Mouse (Mus musculus): Measurements from ENCODE around the gene Fgd2. TPM values are rescaled to one million over a fixed set of nuclear protein-coding genes. Genes with fewer than 3 reads are reported as not detected.

Fgd2 gene
- polyA plus RNA-seq, 1 experiment: 0.39 TPM

DNA sequence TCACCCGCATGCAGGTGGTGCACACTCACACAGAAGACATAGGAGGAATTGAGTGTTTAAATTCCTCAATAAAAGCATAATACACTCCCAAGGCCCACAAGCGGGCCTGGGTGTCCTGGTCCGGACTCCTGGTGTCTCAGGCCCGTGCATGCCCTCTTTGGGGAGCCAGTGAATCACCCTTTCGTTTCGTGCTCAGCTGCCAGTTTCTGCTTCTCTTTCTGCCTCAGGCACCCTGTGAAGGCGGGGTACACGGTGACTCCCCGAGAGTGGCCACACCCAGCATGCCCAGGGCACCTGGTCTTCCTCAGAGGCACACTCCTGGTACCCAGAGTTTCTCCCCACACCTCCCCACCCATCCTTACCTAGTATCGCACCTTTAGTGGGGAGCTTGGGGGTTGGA, 15.2 kb downstream of the Fgd2 start:
- TF ChIP-seq GATA1 (IDR thresholded peaks at IDR 0.05; ENCODE audit: low read length): no peak

DNA sequence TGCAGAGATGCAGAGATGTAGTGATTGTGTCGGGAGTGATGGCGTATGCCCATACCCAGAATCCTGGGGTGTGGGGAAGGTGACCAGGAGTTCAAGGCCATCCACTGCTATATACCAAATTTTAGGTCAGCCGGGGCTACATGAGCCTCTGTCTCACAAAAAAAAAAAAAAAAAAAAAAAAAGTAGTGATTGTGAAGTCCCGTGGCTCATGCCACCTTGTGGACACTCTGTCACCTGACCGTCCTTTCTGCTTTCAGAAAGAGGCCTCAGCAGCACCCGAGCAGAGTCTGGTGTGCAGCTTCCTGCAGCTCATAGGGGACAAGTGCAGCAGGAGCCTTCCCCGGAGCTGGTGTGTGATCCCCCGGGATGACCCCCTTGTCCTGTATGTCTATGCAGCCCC, 17.3 kb downstream of the Fgd2 start:
- no peak for TF ChIP-seq GATA1 (IDR thresholded peaks at IDR 0.05; ENCODE audit: low read length)

DNA sequence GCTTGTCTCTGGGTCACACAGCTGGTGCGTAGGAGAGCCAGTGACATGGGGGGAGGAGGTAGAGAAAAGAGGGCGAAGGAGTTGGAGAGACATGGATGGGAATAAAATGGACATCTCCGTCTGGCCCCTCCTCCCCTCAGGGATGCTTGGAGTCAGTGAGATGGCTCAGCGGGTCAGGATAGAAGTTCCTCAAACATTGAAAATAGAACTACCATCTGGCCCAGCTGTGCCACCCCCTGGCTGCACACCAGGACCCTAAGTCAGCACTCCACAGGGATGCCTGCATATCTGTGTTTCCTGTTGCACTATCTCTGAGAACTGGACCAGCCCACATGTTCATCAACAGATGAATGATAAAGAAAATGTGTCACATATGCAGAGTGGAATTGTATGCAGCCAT, 19.5 kb downstream of the Fgd2 start:
- no peak for TF ChIP-seq GATA1 (IDR thresholded peaks at IDR 0.05; ENCODE audit: low read length)

DNA sequence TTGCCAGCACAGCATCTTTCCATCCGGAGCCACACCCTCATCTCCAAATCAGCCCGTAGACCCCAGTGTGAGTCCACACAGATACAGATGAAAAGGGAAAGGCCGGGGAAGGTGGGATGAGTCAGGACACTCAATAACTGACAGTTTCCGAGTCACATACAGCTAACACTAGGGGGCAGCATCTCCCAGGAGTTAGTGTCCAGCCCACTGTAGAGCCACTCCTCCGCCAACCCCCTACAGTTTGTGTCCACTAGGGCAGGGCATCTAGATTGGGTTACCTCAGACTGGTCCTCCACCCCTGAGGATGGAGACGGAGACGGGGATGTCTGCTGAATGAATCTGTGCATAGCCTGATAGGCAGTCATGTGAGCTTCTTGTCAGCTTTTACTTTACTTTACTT, 20.8 kb downstream of the Fgd2 start:
- TF ChIP-seq GATA1 (IDR thresholded peaks at IDR 0.05; ENCODE audit: low read length): no peak

DNA sequence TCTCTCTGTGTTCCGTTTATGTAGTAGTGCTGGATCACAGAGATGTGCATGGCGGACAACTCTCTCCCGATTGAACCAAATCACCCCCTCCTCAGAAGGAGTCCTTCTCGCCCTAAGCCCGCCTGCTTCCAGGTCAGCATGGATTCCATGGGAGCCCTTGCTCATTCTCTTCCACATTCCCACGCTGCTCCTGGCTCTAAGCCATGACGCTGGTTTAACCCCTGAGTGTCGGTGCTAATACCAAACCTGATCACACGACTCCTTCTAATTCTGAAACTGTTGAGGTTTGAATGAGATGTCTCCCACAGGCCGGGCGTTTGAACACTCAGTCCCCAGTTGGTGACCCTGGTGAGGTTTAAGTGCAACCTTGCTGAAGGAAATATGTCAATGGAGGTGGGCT, 21.7 kb downstream of the Fgd2 start:
- TF ChIP-seq GATA1 (IDR thresholded peaks at IDR 0.05; ENCODE audit: low read length): no peak

DNA sequence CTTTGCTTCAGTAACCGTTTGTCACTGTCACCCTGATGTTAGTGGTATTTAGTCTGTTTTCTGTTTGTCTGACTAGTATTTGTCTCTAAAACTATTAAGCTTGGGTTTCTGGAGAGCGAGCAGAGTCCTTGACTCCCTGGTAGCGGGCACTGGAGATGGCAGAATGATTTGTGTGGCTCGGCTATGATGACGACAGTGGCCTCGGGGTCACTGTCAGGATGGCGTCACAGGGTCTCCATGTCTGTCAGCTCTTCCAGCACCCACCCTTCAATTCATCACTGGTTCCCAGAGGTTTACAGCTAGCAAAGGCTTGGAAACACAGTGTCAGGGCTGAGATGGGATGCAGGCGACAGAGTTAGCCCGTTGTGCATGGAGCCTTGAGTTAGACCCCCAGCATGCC, 23.2 kb downstream of the Fgd2 start:
- TF ChIP-seq GATA1 (IDR thresholded peaks at IDR 0.05; ENCODE audit: low read length): no peak

DNA sequence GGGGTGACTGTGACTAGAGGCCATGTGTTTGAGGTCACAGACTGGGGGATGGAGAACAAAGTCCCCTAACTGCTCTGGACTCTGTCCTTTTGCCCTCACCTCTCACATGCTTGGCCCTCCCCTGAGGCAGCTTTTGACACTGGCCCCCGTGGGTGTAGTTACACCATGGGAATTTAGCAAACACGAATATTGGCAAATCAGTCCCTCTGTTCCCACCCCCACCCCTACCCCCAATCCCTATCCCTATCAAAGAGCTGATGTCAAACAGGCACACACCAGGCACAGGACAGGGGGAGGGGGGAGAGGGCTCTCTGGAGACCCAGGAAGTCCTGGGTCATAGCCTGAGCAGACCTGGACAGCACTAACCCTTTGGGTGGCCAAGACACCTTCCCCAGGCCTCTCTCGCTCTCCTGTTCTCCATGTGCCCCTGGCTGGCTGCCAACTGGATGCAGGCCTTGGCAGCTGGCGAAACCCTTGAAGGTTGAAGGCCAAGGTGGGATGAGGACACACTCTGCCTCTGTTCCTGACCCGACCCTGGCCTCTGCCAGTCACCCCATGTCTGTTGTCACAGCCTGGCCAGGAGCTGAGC, 24.2 kb downstream of the Fgd2 start:
- TF ChIP-seq GATA1 (IDR thresholded peaks at IDR 0.05; ENCODE audit: low read length): no peak

DNA sequence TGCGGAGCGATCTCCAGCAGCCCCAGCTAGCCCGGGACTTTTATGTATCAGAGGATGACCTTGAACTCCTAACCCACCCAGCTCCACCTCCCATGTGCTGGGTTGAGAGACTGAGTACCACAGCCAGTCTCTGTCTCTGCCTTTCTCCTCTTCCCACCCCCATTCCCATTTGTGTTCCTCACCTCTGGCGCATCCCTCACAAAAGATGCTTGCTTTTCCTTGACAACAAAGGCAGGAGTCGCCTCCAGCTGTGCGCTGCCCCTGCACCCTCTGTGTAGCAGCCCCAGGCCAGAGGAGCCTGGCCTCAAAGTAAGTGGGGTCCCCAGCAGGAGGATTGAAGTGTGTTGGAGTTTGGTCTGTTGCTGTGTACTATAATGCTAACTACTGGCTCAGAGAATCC, 25.0 kb downstream of the Fgd2 start:
- no peak for TF ChIP-seq GATA1 (IDR thresholded peaks at IDR 0.05; ENCODE audit: low read length)

DNA sequence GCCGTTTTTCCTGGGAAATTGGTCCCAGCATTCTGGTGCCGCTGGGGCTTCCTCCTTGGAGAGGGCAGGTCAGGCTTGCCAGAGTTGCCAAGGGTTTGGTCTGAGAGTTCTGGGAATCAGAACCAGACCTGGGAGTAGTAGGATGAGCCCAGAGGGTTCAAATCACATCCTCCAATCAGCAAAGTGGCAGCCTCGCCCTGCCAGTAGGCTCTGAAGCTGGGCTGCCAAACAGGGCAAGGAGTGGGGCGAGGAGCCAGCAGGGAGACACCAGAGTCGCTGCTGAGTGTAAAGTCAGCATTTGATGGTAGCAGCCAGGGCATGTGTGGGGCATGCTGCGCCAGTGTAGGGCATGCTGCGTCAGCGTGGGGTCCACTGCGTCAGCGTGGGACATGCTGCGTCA, 28.3 kb downstream of the Fgd2 start:
- no peak for TF ChIP-seq GATA1 (IDR thresholded peaks at IDR 0.05; ENCODE audit: low read length)

DNA sequence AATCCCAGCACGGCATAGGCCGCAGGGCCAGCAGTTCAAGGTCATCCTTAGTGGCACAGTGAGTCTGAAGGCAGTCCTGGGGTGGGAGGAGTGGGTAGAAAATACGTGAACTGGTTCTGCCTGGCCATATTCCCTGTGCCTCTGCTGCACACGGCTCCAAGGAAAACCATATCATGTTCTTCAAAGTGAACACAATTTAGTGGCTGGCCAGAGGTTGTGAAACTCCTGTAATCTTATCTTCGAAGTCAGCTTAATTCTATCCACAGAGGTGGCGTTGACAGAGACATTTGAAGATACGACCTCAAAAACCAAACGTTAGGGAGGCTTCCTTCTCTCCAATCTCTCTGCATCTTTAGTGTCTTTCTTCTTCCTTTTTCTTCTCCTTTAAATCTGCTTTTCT, 30.6 kb downstream of the Fgd2 start:
- peak; percentile 41 for TF ChIP-seq GATA1 (IDR thresholded peaks at IDR 0.05; ENCODE audit: low read length)

DNA sequence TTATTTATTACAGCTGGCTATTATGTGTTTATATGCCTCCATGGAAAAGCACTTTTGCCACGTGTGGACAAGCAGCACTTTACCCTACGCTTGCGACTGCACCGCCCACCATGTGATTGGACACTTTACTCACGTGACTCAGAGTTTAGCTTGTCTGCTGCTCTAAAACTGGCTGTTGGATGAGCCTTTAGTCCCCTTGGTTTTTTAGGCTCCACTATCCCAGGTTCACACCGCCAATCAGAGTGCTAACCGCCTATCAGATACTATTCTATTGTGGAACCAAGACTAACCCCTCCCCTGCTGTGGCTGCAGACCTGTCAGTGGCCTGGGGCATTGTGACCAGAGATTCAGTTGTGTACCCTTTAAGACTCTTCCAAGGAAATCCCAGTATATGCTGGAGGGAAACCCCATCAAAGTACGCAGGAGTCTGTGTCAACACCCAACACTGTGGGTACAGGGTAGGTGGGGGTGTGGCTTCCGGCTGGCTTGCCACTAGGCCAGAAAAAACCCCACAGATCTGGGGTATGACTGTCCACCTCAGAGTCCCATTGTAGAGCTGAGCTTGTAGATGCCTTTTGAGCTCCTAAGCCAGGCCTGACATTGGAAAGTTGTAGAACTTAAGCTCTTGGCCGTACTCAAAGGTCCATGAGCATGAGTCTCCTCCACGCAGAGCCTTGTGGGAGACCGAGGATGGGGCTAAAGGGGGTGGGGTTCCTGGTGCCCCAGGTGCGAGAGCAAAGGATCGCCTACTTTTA, 32.8 kb downstream of the Fgd2 start:
- no peak for TF ChIP-seq GATA1 (IDR thresholded peaks at IDR 0.05; ENCODE audit: low read length)

DNA sequence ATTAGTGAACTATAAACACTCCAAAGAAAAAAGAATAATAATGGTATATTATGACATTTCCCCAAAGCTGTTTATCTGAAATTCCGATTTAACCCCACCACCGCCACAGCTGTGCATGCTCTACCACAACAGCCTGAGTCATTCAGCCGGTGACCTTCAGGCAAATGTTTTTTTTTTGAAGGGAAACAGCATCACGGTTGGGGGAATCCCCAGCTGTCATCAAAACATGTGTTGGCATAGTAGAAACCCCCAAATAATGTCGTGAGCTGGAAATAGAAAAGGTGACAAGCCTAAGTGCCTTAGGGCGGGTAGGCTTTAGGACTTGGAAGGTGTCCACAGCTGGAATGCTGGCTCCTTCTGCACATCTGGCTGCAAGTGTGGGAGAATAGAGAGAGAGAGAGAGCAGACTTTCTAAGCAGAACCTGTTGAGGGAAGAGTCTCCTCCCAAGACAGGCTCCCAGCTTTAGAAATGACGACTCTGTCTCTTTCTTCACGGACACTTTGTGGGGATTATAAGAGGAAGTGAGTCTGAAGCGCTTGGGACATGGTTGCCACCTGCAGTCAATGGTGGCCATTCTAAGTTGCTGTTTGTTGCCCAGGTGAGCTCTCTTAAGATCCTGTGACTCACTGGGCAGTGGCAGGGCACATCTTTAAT, 33.5 kb downstream of the Fgd2 start:
- no peak for TF ChIP-seq GATA1 (IDR thresholded peaks at IDR 0.05; ENCODE audit: low read length)

DNA sequence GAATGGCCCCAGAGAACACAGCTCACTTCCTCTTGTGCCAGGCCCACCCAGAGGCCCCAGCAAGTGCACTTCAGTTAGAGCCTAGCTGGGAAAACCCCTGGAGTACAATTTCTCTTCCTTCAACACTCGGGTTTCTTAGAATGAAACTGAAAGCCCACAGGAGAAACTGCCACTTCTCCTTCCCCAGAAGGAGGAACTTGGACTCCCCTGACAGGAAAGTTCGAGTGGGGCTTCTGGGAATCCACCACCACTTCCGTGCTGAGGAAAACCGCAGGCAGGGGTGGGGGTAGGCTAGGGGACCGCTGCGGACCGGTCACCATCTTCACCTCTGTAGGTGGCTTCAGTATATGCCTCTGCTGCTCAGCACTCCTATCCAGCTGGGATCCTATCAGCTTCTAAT, 34.7 kb downstream of the Fgd2 start:
- no peak for TF ChIP-seq GATA1 (IDR thresholded peaks at IDR 0.05; ENCODE audit: low read length)

DNA sequence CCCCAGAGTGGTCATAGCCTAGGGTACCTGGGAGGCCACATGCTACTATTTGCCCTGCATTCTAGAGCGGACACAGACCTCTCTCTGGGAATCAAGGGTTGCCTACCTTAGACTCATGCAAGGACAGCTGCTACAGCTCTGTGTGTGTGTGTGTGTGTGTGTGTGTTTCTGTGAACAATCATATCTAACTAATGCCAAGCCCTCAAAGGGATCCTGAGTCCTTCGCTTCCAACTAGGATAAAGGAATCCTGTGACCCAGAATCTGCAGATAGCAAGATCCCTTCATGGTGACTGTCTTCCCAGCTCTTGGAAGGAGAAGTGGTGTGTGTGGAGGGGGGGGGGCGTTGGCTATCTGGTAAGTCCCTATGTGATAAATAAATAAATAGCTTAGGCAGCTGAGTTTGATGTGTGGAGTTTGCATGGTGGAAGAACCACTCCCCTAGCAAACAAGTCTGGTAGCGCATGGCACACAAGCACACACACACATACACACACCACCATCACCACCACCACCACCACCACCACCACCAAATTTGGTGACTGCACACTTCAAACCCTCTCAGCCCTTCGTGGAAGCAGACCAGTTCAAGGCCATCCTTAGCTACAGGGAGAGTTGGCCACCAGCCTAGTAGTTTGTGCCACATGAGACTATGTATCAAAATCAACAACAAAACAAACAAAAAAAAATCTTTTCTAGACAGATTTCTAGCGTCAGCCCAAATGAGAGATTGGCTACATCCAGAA, 35.5 kb downstream of the Fgd2 start:
- no peak for TF ChIP-seq GATA1 (IDR thresholded peaks at IDR 0.05; ENCODE audit: low read length)

DNA sequence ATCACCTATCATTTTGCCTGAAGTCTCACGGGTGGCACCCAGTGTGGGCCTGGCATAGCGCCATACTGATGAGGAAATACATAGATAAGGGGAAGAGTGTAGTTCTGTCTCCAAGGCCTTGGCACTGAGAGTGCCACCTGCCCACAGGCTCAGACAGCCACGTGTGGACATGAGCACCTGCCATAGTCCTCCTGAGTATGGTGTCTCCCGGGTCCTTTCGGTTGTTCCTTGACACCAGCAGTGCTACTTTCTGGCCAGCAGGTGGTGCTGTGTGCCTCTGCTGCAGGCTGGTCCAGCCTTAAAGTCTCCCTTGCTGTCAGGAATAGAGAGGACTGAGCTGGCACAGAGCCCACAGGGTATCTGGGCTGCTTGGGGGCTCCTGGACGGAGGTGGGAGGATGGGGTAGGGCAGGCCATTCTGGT, 36.1 kb downstream of the Fgd2 start:
- no peak for TF ChIP-seq GATA1 (IDR thresholded peaks at IDR 0.05; ENCODE audit: low read length)
